Mouse (Mus musculus) gastrocnemius, adult 8-10 months (tissue): ENCODE measurements at regions not wholly inside any gene's neighbourhood (a gene's known extent, or its start where the extent isn't known, plus 50 kb on each side); places are given as distances from the start of the nearest gene placed in this dataset.

Source experiments
- DNase-seq, 2 experiments: peaks; one replicate each; pipeline ENCODE4 v3.0.0; 2022; ENCODE audit warnings: low spot score in 2 of 2

DNA sequence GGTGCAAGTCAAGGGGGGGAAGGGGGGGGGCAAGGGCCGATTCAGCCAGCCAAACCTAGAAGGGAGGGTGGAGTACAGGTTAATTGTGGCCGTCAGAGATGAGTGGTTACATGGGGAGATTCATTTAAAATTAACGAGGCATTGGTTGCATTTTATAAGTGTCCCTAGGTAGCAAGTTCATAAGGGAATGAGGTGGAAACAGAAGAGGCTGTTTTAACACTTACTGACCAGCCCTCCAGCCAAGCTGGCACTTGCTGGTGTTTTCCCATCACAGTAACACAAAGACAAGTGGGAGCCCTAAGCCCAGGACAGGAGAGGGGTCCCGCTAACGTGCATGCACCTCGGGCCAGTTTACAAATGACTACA lies 309.1 kb upstream of the Jarid2 start:
- no peak for DNase-seq

DNA sequence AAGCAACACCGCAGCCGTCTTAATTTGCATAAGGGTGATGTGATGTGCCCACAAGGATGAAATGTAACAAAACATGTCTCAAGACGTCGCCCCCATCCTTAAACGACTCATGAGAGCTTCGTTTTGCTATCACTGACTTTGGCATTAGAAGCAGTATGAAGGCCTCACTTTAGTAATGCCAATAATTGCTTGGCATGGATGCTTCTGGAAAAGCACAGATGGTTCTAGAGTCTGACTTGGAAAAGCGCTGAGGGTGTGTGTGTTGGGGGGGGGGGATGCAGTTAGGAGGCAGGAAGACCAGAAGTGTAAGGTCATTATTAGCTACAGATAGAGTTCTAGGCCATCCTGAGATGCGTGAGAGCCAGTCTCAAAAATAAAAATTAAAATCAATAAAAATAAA lies 308.3 kb upstream of the Jarid2 start:
- no peak for DNase-seq

DNA sequence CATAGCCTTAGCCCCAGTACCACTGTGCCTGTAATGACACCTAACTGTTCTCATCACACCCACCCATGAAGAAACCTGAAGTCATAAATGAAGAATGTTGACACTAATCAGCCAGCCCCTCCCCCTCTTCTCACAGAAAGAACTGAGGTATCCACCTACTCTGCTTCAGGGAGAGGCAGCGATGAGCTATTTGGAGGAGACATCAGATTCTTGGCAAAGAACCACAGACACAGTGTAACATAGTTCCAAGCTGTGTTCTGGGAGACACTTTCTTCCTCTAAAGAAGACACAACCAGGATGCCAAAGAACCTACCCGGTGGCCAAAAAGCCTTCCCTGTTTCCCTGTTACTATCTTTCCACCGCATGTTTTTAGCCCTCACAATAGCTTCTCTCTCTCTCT lies 307.8 kb upstream of the Jarid2 start:
- DNase-seq, result no peak

DNA sequence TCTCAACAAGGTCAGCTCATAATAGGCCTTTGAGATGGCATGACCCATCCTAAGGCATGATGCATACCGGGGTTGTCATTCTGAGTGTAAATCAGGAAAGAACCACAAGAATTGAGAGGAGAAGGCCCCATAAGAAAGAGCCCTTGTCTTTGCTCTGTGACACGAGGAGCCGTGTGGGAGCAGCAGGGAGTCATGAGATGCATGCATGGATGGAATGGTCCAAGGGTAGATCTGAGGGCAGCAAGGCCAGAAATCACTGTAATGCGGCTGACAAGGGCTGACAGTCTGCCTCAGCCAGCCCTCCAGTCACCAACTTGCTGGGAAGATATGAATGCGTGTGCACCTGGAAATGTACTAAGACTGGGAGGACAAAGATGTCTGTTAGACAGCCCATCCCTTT lies 307.4 kb upstream of the Jarid2 start:
- DNase-seq, result no peak

DNA sequence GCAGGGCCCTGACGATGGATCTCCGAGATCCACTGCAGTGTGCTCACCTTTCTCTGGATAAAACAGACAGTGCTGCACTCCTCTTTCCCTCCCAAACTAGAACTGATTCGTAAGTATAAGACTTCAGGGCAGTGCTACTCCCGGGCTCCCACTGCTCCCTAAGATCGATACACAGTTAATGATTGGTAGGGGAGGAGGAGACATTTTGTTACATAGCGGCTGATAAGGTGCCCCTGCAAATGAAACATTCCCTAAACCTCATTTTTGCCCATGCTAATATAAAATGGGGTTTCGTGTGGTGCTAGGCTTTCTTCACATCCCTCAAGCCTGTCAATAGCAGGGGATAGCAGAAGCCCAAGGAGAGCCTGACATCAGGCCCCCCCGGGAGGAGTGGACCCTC lies 298.8 kb upstream of the Jarid2 start:
- no peak for DNase-seq

DNA sequence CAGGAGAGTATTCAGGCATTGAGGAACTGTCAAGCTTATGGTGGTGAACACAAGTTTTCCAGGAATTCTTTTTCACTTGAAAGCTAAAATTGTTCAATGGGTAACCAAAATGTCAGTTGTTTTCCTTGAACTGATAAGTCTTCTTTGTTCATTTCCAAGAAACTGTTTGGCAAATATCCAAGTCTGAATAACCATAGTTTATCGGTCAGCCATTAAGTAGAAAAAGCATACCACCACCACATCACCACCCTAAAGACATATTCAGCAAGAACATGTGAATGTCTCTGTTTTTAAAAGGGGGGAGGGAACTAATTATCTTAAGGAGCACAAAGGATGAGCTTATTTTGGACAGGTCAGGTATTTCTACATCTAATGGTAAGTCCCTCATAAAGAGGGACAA lies 291.6 kb upstream of the Jarid2 start:
- DNase-seq, result no peak

DNA sequence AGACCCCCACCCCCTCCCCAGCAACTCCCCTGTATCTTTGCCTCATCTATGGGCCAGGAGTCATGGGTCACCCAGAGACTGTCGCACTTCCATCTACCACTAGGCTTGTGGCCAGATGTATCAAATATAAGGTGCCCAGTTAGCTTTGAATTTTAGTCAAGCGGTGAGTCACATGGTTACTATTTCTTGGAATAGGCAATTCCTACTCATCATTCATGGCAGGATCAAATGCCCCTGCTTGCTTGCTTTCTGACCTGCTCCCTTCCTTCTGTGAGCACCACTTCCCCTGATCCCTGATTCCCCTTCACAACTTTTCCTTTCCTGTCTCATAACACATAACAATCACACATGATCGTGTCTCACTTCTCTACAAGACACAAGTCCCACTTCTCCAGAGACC lies 288.2 kb upstream of the Jarid2 start:
- no peak for DNase-seq

DNA sequence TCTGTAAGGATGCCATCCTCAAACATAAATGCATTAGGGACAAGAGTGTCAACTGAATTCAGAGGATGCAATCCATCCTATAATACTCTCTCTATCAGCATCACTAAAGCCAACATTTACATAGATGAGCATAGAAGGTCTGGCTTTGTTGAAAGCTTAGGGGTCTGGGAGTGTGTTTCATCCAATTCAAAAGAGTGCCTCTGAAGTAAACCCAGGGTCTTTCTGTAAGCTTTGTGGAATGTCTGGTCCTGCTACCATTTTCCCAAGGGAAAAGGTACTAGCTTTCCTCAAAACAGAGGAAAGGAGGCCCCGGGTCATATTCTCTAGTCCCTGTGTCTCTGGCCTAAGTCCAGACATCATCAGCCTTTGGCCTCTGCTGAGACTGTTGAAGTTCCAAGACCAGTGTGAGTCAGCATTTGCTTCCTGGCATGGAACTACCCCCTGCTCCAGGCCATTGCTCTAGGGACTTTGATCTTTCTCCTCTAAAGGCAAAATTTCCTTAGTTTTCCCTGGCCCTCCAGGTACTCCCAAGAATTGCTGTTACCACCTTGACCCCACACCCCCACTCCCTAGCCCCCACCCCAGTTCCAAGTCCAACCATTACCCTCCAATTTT lies 280.0 kb upstream of the Jarid2 start:
- peak; percentile 24 to 30 for DNase-seq

DNA sequence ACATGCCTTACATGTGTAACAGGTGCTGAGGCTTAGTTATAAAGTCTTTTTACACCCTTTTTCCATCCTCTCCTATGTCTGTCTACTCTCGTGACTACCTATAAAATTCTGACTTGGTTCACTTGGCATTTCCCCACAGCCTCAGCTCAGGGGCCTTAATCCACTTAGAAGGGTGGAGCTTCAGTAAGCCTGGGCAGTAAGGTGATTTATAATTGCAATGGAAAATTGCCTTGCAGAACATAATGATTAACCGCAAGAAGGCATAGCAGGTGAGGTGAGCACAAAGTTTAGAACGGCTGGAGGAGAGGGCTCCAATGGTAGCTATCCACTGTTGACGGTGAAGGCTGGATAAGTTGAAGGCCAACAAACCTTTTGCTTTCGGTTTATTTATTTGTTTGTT lies 278.1 kb upstream of the Jarid2 start:
- DNase-seq, result no peak

DNA sequence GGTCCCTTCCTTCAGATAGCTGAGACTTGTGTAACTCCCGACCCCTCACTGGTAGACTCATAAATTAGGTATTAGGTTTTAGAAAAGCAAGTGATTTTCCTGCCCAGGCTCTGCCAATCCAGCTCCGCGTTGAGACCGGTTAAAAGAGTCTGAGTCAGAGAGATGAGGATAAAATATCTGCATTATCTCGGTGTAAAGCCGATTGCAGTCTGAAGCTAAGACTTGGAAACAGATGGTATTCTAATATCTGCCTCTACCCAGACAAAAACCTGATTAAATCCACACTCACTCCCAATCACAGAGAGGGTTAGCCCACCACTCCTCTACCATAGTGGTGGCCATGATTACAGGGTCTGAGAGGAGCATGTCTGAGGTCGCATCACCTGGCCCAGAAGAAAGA lies 276.1 kb upstream of the Jarid2 start:
- DNase-seq, result no peak

DNA sequence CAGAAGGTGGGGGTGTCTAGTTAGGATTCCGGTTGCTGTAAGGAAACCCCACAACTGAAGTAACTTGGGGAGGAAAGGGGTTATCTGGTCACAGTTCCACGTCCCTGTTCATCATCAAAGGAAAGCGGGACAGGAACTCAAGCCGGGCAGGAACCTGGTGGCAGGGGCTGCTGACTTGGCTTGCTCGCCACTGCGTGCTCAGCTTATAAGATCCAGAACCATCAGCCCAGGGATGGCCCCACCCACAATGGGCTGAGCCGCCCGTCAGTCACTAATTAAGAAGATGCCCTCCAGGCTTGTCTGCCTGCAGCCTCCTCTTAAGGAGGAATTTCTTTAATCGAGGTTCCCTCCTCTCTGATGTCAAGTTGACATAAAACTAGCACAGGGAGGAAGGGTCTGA lies 275.1 kb upstream of the Jarid2 start:
- no peak for DNase-seq

DNA sequence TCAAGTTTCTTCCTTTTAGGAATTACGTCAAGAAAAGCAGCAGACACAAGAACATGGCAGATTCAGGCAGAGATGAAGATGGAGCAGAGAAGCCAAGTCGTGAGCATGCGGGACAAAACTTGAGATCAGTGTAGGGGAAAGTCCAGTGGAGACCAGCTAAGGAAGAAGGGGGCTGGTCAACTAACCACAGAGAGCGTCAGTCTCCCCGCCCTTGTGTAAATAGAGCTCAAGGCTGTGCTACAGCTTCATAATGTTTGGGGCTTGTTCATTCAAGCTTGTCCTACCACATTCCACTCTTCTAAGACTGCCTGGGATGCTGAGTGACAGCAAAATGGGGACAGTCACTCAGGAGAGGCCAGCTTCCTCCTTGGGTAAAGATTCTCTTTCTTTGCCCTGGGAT lies 274.1 kb upstream of the Jarid2 start:
- DNase-seq, result no peak

DNA sequence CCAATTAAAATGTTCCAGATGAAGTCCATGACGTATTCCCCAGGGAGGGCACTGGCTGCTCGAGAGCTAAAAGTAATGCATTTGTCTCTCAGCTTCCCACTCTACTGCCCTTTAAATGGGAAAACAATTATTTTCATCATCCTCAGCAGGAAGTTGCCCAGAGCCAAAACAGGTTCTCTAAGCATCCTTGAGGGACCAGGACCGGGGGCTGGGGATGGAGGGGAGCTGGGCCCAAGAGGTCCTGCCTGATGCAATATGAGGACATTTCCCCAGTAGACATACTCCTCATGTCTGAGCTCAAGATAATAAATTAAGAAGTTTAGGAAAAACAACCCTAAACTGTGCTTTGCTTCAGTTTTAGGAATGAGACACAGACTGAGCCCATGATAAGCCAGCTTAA lies 270.5 kb upstream of the Jarid2 start:
- no peak for DNase-seq

DNA sequence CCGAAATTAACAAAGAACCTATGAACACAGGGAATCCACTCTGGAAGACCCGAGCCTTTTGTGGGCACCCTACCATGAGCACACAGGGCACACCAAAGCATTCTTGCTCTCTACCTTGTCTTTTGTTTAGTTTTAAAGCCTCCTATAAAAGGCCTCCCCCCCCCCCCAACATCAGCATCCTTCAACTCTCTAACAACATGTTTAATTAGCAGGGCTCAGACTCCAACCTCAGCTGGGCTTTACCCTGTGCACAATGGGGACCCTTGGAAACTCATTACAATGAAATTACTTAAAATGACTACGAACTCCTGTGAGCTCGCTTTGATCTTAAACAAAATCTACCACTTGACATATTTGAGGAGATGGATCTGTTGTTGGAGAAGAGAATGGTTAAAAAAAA lies 270.1 kb upstream of the Jarid2 start:
- DNase-seq, result no peak

DNA sequence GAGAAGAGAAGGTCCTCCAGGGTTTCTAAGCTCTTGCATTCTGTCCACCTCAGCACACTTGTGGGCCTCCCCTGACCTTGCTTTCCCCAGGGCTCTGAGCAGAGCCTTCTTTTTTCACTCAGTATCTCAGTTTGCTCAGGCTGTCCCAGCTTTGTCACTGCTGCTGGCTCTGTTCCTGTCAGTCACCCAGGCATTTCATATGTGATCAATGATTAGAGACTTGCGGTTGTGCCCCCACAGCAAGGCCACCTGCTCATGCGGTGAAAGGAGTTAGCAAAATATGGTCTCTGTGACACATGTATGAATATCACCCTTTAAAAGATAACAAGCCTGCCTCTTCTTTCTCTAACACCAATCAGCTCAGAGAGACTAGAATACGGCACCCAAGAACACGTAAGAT lies 265.6 kb upstream of the Jarid2 start:
- no peak for DNase-seq

DNA sequence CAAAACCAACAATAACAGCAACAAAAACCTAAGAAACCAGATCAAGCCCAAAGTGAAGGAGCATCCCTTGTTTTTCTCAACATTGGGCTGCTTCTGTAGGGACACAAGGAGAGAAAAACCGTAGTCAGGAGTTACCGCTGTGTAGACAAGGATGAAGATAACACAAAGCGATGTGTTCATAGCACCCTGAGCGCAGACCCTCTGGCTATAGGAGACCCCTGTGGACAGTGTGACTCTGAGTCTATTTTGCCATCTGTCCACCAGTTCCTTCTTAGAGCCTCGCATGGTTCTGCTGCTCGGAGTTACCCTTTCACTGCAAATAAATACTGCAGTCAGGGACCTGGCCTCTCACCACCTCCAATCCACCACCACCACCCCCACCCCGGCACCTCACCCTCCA lies 263.7 kb upstream of the Jarid2 start:
- no peak for DNase-seq

DNA sequence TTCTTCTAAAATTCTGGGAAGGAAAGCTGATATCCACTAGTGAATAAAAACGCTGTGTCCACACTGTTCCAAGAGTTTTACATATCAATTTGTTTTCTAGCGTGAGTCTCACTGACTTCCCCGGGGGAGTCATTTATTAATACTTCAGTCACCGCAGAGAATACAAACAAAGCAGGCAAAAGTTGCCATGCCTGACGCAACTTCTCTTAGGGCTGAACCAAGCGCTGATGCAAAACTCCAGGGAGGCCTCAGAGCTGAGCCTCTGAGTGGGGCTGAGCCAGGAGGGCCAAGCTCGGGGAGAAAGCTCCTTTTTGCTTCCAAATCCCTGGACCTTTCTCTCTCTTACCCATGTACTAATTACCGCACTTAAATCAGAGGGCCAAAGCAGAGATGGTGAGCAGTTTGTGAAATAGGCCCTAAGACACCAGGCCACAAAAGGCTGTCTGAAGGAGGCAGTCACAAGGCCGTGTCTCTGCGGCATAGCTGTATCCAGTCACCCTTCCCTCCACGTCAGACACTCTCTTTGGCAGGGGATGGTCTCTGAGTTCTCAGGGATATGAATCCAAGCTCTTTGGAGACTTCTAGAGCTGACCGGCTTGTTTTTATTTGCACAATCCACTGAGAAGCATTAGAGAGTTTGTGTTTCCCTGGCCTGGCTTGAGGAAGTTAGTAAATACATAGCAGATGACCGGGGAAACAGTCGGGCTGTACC lies 260.2 kb upstream of the Jarid2 start:
- DNase-seq, result peak; percentile 40 to 68

DNA sequence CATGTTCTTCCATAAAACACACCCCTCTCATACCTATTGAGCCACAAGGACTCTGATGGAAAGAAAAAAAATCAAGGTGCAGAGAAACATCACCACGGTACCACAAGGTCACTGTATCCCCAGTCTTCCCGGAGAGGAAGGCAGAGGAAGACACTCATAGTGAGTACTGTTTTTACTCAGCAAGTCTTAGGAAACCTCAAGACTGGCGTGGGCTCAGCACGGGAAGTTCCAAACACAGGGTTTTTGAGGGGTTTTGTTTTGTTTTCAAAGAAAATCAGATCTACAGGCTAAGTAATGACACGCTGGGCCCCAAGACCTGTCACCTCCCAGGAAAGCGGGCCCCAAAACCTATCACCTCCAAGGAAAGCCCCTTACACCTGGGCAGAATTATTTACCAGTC lies 259.6 kb upstream of the Jarid2 start:
- no peak for DNase-seq

DNA sequence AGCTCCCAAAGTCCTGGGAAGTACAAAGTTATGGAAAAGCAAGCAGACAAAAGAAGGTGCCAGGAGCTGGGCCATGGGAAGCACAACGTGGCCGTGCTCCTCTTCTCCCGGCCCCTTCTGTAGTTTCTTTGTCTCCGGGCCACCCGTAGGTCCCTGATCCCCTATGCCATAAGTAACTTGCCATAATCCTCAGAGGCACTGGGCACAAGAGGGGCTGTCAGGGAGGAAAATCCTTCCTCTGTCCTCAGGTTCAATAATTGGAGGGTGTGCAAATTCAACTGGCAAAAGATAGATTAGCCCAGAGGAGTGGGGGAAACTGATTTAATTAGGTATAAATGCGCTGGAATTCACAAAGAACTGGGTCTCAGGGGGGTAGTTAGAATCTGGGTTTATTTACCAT lies 256.1 kb upstream of the Jarid2 start:
- DNase-seq, result no peak

DNA sequence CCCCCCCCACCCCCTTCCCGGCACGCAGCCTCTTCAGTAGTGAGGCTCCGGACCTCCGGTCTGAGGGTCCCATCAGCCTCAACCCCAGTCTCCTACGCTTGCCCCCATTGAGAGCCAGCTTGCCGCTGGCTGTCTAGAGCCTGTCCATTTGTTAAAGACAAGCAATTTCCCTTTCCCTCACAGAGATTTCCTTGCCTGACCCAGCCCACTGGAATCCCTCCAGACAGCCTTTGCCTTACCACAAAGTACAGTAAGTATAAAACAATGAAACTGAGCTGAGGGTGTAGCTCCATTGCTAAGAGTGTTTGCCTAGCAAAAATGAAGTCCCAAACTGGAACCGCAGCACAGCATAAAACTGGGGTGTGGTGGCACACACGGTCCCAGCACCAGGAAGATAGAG lies 252.4 kb upstream of the Jarid2 start:
- DNase-seq, result peak in 1 of 2 experiments; percentile 39

DNA sequence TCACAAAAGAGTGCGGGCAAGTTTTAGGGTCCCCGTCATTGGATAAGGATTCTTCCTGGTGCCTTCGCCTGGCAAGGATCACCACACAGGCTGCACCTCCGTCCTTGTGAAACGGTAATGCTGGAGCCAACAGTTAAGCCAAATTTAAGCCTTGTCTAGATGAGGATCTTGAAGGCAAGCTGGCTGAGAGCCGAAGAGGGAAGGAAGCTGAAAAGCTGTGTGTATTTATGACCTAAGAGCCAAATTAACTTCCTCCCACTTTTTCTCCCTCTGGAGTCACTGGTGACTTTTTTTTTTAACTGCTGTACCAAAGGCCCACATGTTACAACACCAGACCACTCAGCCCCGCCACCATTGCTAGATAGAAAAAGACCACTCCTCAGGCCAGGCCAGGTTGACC lies 249.1 kb upstream of the Jarid2 start:
- DNase-seq, result no peak

DNA sequence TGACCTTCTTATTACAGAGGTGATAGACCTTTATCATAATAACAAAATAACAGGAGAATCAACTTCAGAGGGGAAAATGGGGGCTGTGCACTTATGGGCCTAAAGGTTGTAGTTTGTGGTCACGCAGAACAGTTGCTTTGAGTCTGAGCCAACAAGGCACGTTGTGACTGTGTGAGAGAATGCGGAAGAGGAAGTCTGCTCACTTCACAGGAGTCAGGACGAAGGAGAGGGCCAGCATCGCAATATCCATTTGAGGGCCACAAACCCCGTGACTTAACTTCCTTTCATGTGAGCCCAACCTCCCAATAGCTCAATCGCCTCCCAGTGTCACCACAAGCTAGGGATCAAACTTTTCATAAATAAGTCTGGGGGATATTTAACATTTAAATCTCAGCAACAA lies 246.6 kb upstream of the Jarid2 start:
- DNase-seq, result no peak

DNA sequence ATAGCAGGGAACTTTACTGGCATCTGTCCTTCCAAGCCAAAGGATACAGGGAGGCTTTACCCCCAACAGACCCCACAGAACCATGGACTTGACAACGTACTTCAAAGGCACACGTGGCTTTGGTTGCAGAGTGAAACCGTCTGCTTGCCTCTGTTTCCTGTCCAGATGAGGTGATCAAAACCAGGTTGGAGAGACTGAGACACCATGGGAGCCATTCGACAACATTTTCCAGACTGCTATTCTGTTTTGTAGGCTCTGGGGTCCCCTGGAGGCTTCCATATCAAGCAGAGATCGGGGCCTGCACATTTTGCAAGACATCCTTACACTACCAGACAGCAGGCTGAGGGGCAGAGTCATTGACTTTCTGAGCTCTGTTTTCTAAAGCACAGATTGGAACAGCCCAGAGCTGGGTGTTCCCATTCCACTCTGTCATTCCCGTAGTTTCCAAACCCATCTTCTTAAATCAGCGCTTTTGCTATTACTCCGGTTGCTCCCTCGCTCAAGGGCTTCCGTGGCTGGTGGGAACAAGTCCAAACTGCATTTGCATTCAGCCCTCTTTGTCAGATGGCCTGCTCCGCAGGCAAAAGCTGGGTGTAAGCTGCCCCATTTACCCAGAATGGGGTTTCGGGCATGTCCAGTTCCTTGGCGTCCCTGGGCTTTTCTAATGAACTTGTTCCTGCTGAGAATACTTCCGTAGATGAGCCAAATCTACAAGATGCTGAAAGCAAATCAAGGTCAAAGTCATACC lies 244.5 kb upstream of the Jarid2 start:
- no peak for DNase-seq
